Mouse (Mus musculus) hindbrain, postnatal 0 days (tissue): ENCODE results near the gene Foxp1. TPM values are rescaled to one million over a fixed set of nuclear protein-coding genes. Genes with fewer than 3 reads are reported as not detected.

Experiments used
- ATAC-seq: fragments of 200-750 bp; cut with Nextera tagmentation; 2 replicates; pipeline ENCODE4 v1.8.0; 2017; ENCODE audit warnings: mild to moderate bottlenecking, moderate TSS enrichment, moderate library complexity
- DNase-seq: peaks from one replicate; pipeline ENCODE4 v3.0.0-alpha.2; 2015; ENCODE audit warnings: low spot score
- H3K27ac ChIP-seq: fragments of 300-500 bp; sonication (generic); 2 replicates; pipeline ENCODE4 v1.5.1; 2014; ENCODE audit warnings: mild to moderate bottlenecking
- H3K27me3 ChIP-seq: fragments of 300-500 bp; sonication (generic); 2 replicates; pipeline ENCODE4 v1.6.1; 2014; ENCODE audit warnings: low read length, mixed read lengths; ENCODE audit not compliant: insufficient read depth
- H3K36me3 ChIP-seq: fragments of 300-500 bp; sonication (generic); 2 replicates; pipeline ENCODE4 v1.6.1; 2014; ENCODE audit warnings: low read length, mixed read lengths; ENCODE audit not compliant: insufficient read depth
- H3K4me1 ChIP-seq: fragments of 300-500 bp; sonication (generic); 2 replicates; pipeline ENCODE4 v1.6.1; 2014; ENCODE audit warnings: antibody characterized with exemption, low read length, mixed read lengths; ENCODE audit not compliant: insufficient read depth
- H3K4me2 ChIP-seq: fragments of 300-500 bp; sonication (generic); 2 replicates; pipeline ENCODE4 v1.6.1; 2014; ENCODE audit warnings: low read depth, mild to moderate bottlenecking, low read length, moderate library complexity, mixed read lengths
- H3K4me3 ChIP-seq: fragments of 300-500 bp; sonication (generic); 2 replicates; pipeline ENCODE4 v1.5.1; 2014; ENCODE audit warnings: low read length
- H3K9ac ChIP-seq: fragments of 300-500 bp; sonication (generic); replicated peaks from 2 replicates; pipeline ENCODE4 v1.6.1; 2014; ENCODE audit warnings: mild to moderate bottlenecking, low read length, moderate library complexity, mixed read lengths
- H3K9me3 ChIP-seq: fragments of 300-500 bp; sonication (generic); 2 replicates; pipeline ENCODE4 v1.6.1; 2016; ENCODE audit warnings: low read length, mixed read lengths
- CTCF ChIP-seq: IDR thresholded peaks from 2 replicates; pipeline ENCODE4 v1.5.1; 2016; ENCODE audit warnings: antibody characterized with exemption, control low read depth, low read depth
- WGBS: fragments of 180-500 bp; shearing (Covaris S2); extraction: QIAGEN DNeasy Blood & Tissue Kit; methylation state at CpG from one replicate; pipeline ENCODE4 v1.1.7; 2014; 5-methylcytosine and 5-hydroxymethylcytosine counted together
- polyA plus RNA-seq: library from polyadenylated mRNA; unstranded; fragments of >200 nt; fragmentation: Nextera tagmentation; extraction: Ambion mirVana; gene quantifications from 2 replicates; pipeline ENCODE4 v1.2.1, GENCODE M21; 2015
- total RNA-seq: library from RNA; depleted of rRNA; stranded (reverse); fragments of >200 nt; gene quantifications from 2 replicates; pipeline ENCODE4 v1.2.3, GENCODE M21; 2014

Foxp1 gene
- total and polyA plus RNA-seq, 2 experiments from 2014 or later, result 53.6 to 54.8 TPM

GRCm38 (mm10) chr6:99496114-99496513 lies 26.4 kb downstream of the Foxp1 start:
- no peaks in the 10 kb centered on the region for H3K9me3 ChIP-seq
- 66% methylated on average over 5 of the region's 5 CpGs for WGBS
- no peak for ATAC-seq

DNA sequence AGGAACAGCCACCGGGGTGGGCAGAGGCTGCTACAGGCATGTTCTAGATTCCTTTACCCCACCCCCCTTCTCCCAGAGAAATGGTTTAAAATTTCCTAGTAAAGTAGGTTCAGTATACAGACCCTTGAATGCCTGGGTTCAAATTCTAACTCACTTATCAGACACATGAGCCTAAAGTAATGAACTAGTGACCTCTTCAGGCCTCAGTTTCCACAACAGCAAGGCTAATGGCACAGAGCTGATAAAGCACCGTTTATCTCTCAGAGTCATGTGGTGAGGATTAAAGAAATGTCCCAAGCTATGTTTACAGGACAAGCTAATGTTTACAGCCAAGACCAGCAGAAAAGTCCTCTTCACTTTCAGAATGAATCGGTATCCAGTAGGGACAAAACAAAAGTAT lies 29.6 kb downstream of the Foxp1 start:
- no peak overlapping the region for H3K27ac ChIP-seq
- no peak overlapping the region for H3K4me2 ChIP-seq
- H3K27me3 ChIP-seq, result no peaks in the 10 kb centered on the region
- no peaks in the 10 kb centered on the region for H3K4me1 ChIP-seq
- no peaks in the 10 kb centered on the region for H3K9me3 ChIP-seq
- no peak overlapping the region for H3K4me3 ChIP-seq
- no peak overlapping the region for H3K9ac ChIP-seq
- ATAC-seq, result no peak
- no peaks in the 10 kb centered on the region for H3K36me3 ChIP-seq
- 44% methylated on average over 3 of the region's 3 CpGs for WGBS
- DNase-seq, result no peak
- TF ChIP-seq CTCF, result 0 out of 2 replicates have a peak, but pooled peaks have one; percentile 3

More at GRCm38 (mm10) chr6:99496114-99496513, 26.4 kb downstream of the Foxp1 start:
- no peaks in the 10 kb centered on the region for H3K36me3 ChIP-seq
- no peak overlapping the region for H3K9ac ChIP-seq
- DNase-seq, result no peak
- TF ChIP-seq CTCF, result no peak
- H3K27ac ChIP-seq, result no peak overlapping the region
- no peaks in the 10 kb centered on the region for H3K4me1 ChIP-seq
- no peaks in the 10 kb centered on the region for H3K27me3 ChIP-seq
- no peak overlapping the region for H3K4me3 ChIP-seq
- H3K4me2 ChIP-seq, result no peak overlapping the region

DNA sequence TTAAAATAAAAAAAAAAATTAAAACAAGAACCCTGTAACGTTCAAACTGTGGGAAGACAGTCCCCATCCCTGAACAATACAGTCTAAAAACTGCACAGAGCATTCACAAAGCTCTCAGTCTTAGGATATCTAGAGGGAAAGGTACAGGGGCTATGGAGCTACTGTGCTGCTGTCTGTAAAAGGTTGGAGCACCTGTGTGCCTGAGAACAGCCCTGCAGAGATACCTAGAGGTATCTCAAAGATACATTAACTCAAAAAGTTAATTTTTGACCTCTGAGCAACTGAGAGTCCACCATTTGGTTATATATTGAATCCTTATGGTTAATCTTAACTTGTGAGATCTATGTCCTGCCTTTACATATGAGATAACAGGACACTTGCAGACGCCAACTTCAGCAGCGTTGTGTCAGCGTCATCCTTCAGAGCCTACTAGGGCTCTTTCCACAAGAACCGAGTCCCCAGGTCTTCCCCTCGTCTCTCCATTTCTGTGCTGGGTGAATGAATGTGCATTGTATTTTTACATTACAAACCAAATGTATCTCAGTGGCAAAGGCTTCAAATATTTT lies 30.5 kb downstream of the Foxp1 start:
- H3K9ac ChIP-seq, result no peak overlapping the region
- ATAC-seq, result no peak
- 79% methylated on average over 6 of the region's 6 CpGs for WGBS

GRCm38 (mm10) chr6:99491146-99491545 lies 31.4 kb downstream of the Foxp1 start:
- TF ChIP-seq CTCF, result no peak
- H3K27ac ChIP-seq, result no peak overlapping the region
- no peak overlapping the region for H3K9ac ChIP-seq
- no peak overlapping the region for H3K4me3 ChIP-seq
- DNase-seq (no peak), ATAC-seq (no peak)
- 94% methylated on average over 3 of the region's 3 CpGs for WGBS
- H3K36me3 ChIP-seq, result no peaks in the 10 kb centered on the region
- no peaks in the 10 kb centered on the region for H3K27me3 ChIP-seq
- no peaks in the 10 kb centered on the region for H3K9me3 ChIP-seq
- H3K4me1 ChIP-seq, result no peaks in the 10 kb centered on the region
- H3K4me2 ChIP-seq, result no peak overlapping the region

More for the DNA sequence above, 30.5 kb downstream of the Foxp1 start:
- Histone ChIP-seq H3K27me3 (no peaks in the 10 kb centered on the region), H3K4me2 (no peak overlapping the region), H3K36me3 (no peaks in the 10 kb centered on the region), H3K9me3 (no peaks in the 10 kb centered on the region), H3K27ac (no peak overlapping the region), H3K4me1 (no peaks in the 10 kb centered on the region), H3K4me3 (no peak overlapping the region)
- no peak for DNase-seq
- no peak for TF ChIP-seq CTCF

DNA sequence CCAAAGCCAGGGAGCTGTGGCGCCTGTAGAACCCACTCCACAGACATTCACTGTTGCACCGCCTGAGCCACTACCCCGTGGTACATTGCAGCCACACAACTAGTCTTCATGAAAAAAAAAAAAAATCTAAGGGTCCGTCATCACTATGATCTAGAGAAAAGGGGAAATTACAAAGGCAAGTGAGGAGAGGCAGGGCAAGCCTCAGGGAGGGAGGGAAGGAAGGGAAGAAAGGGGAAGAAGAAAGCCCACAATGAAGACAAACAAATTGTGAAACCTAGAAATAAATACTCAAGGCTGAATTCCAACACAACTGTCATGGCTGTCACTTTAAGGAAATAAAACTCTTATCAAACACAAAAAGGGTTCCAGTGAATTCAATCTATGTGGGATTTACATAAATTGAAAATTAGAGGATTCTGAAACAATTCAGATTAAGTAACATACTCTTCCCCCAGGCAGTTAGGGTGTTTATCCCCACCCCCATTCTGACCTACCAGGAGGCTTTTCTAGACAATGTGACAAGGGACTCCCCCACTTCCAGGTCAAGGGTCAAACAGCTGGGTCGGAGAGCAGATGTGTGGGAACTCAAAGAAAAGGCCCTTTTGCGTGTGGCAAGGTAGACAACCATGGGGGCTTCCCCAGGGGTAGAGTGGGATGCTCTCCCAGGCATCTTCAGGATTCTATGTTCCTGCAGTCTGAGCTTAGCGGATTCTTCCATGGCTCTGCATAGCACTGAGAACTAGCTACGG lies 32.4 kb downstream of the Foxp1 start:
- Histone ChIP-seq H3K4me1 (peaks cover 10% of the 10 kb centered on the region; the same call in 1 of the 2 replicates), H3K27ac (no peak overlapping the region), H3K27me3 (no peaks in the 10 kb centered on the region), H3K36me3 (no peaks in the 10 kb centered on the region), H3K4me3 (no peak overlapping the region), H3K9ac (no peak overlapping the region), H3K9me3 (no peaks in the 10 kb centered on the region), H3K4me2 (no peak overlapping the region)
- no peak for ATAC-seq
- no peak for DNase-seq
- no peak for TF ChIP-seq CTCF
- 80% methylated on average over 8 of the region's 8 CpGs for WGBS

DNA sequence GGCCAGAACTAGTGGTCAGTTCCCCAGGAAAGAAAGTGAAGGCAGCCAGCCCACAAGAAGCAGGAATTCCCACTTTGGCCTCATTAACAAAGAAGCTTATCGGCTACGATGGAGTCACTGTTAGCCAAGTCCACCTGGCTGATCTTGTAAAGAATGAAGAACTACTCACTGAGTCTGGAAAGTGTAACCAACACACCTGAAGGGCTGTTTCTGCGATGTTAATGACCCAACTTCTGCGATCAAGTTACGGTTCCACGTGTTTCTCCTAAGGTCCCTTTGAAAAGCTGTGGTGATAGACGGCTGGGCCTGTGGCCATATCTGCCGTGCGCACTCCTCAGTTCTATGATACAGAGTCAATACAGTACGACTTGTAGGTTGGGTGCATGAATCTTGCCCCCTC lies 33.1 kb downstream of the Foxp1 start:
- TF ChIP-seq CTCF, result no peak
- DNase-seq (no peak), ATAC-seq (no peak)
- Histone ChIP-seq H3K9me3 (no peaks in the 10 kb centered on the region), H3K9ac (no peak overlapping the region), H3K27ac (no peak overlapping the region), H3K36me3 (no peaks in the 10 kb centered on the region), H3K4me2 (no peak overlapping the region), H3K4me1 (peaks cover 16% of the 10 kb centered on the region; the same call in 1 of the 2 replicates), H3K4me3 (no peak overlapping the region), H3K27me3 (no peaks in the 10 kb centered on the region)
- WGBS, result 89% methylated on average over 10 of the region's 10 CpGs
